ENCODE assay signal across 8 mouse cellular contexts in genomic region chr8:84912895-84913501, GRCm38 (mm10). TPM values are rescaled to one million over a fixed set of nuclear protein-coding genes. Genes with fewer than 3 reads are reported as not detected.
A peak's percentile ranks its signal among the peaks of the same experiment; 100 is the strongest.
DNase-seq lines count a peak whose midpoint lies in the region; ATAC-seq and TF ChIP-seq lines count a peak whose summit lies in the region.

No protein-coding gene starts in this region.

- peak overlapping the region; percentile 50; the same call in 1 of the 2 replicates for H3K9ac ChIP-seq in heart, embryonic 11.5 days (ENCODE audit: low read depth, low read length)
- peak overlapping the region; percentile 50 for H3K9ac ChIP-seq in liver, postnatal 0 days (replicated peaks)
- 0 out of 2 replicates have a peak overlapping the region, but pooled peaks have one; percentile 8 for H3K9ac ChIP-seq in neural tube, embryonic 12.5 days

- H3K4me1 ChIP-seq in heart, embryonic 11.5 days (ENCODE audit: control insufficient read depth, insufficient read depth, low read length) = peaks cover 9% of the 10 kb centered on the region
- peaks cover 28% of the 10 kb centered on the region for H3K4me1 ChIP-seq in liver, postnatal 0 days (ENCODE audit: insufficient read depth)
- H3K4me1 ChIP-seq in neural tube, embryonic 12.5 days = peaks cover 19% of the 10 kb centered on the region

- ATAC-seq in heart, embryonic 11.5 days (replicated peaks; ENCODE audit: insufficient number of reproducible peaks, low FRiP score, low TSS enrichment) = 0 out of 2 replicates have a peak, but pooled peaks have one; percentile 46
- peak; percentile 56 for ATAC-seq in liver, postnatal 0 days
- no peak for ATAC-seq in neural tube, embryonic 12.5 days (ENCODE audit: low FRiP score, low read depth)

- no peaks in the 10 kb centered on the region for H3K9me3 ChIP-seq in heart, embryonic 11.5 days (replicated peaks; ENCODE audit: control insufficient read depth, low read length)
- no peaks in the 10 kb centered on the region for H3K9me3 ChIP-seq in liver, postnatal 0 days (ENCODE audit: low read length)
- H3K9me3 ChIP-seq in neural tube, embryonic 12.5 days = no peaks in the 10 kb centered on the region

- peaks cover 80% of the 10 kb centered on the region for H3K27me3 ChIP-seq in heart, embryonic 11.5 days (ENCODE audit: control insufficient read depth, insufficient read depth, low read length)
- H3K27me3 ChIP-seq in liver, postnatal 0 days (ENCODE audit: insufficient read depth, low read length) = peaks cover 17% of the 10 kb centered on the region
- H3K27me3 ChIP-seq in neural tube, embryonic 12.5 days (replicated peaks) = peaks cover 87% of the 10 kb centered on the region

- TF ChIP-seq EP300 in liver, postnatal 0 days (IDR thresholded peaks at IDR 0.05; ENCODE audit: low read depth) = no peak

- TF ChIP-seq CTCF in liver, postnatal 0 days (IDR thresholded peaks at IDR 0.05; ENCODE audit: low read depth) = no peak

- no peaks in the 10 kb centered on the region for H3K36me3 ChIP-seq in heart, embryonic 11.5 days (ENCODE audit: control insufficient read depth, insufficient read depth, low read length)
- H3K36me3 ChIP-seq in liver, postnatal 0 days (replicated peaks; ENCODE audit: insufficient read depth, low read length) = peaks cover 3% of the 10 kb centered on the region; the same call in 1 of the 2 replicates
- H3K36me3 ChIP-seq in neural tube, embryonic 12.5 days = peaks cover 70% of the 10 kb centered on the region

- WGBS in heart, embryonic 11.5 days (ENCODE audit: insufficient replicate concordance) = 1% methylated on average over 55 of the region's 55 CpGs
- under 1% methylated on average over 51 of the region's 55 CpGs for WGBS in liver, postnatal 0 days (ENCODE audit: insufficient replicate concordance)
- WGBS in neural tube, embryonic 12.5 days = 2% methylated on average over 55 of the region's 55 CpGs

- H3K4me3 ChIP-seq in heart, embryonic 11.5 days (ENCODE audit: low read depth, low read length) = peak overlapping the region; percentile 49
- H3K4me3 ChIP-seq in liver, postnatal 0 days (ENCODE audit: low read depth, low read length) = peak overlapping the region; percentile 35
- H3K4me3 ChIP-seq in neural tube, embryonic 12.5 days = peak overlapping the region; percentile 25

- peak overlapping the region; percentile 95 for H3K4me2 ChIP-seq in heart, embryonic 11.5 days
- H3K4me2 ChIP-seq in liver, postnatal 0 days (ENCODE audit: low read depth, low read length) = peak overlapping the region; percentile 81
- H3K4me2 ChIP-seq in neural tube, embryonic 12.5 days (replicated peaks) = peak overlapping the region; percentile 57

- H3K27ac ChIP-seq in heart, embryonic 11.5 days (ENCODE audit: low read depth, low read length) = no peak overlapping the region
- H3K27ac ChIP-seq in liver, postnatal 0 days (ENCODE audit: low read depth) = peak overlapping the region; percentile 13; the same call in 1 of the 2 replicates
- H3K27ac ChIP-seq in neural tube, embryonic 12.5 days = no peak overlapping the region

- DNase-seq in right cerebral cortex, adult 18-20 months = peak; percentile 74
- DNase-seq in right cerebral cortex, postnatal 4 days = no peak
- peak; percentile 77 for DNase-seq in embryo, embryonic 10 days (ENCODE audit: low spot score)
- peak; percentile 79 for DNase-seq in kidney, adult 9 months
- DNase-seq in liver, postnatal 0 days = peak; percentile 84
- DNase-seq in testis, postnatal 14 days (ENCODE audit: low spot score) = peak; percentile 80

RNA-seq across cellular contexts. Expression of gene Dnase2a, which starts 4.6 kb away (rescaled TPM):
- 4.3 and 5.4 TPM in 2 replicates for polyA plus RNA-seq in heart, embryonic 11.5 days (2014; fragmentation: Nextera tagmentation; extraction: Ambion mirVana)
- polyA plus RNA-seq in liver, postnatal 0 days (2015; fragmentation: Nextera tagmentation; extraction: Ambion mirVana) = 15.4 and 16.0 TPM in 2 replicates
- polyA plus RNA-seq in neural tube, embryonic 12.5 days (2016; fragmentation: Nextera tagmentation; extraction: Ambion mirVana) = 5.2 and 6.5 TPM in 2 replicates

RNA-seq across cellular contexts. Expression of gene Klf1, which starts 11.3 kb away (rescaled TPM):
- 48.7 and 65.0 TPM in 2 replicates for polyA plus RNA-seq in heart, embryonic 11.5 days (2014; fragmentation: Nextera tagmentation; extraction: Ambion mirVana)
- polyA plus RNA-seq in liver, postnatal 0 days (2015; fragmentation: Nextera tagmentation; extraction: Ambion mirVana) = 133 and 149 TPM in 2 replicates
- polyA plus RNA-seq in neural tube, embryonic 12.5 days (2016; fragmentation: Nextera tagmentation; extraction: Ambion mirVana) = 3.4 and 4.0 TPM in 2 replicates

RNA-seq across cellular contexts. Expression of gene Gcdh, which starts 19.3 kb away (rescaled TPM):
- polyA plus RNA-seq in heart, embryonic 11.5 days (2014; fragmentation: Nextera tagmentation; extraction: Ambion mirVana) = 36.2 and 40.4 TPM in 2 replicates
- polyA plus RNA-seq in liver, postnatal 0 days (2015; fragmentation: Nextera tagmentation; extraction: Ambion mirVana) = 139 and 141 TPM in 2 replicates
- polyA plus RNA-seq in neural tube, embryonic 12.5 days (2016; fragmentation: Nextera tagmentation; extraction: Ambion mirVana) = 32.1 and 37.0 TPM in 2 replicates

RNA-seq across cellular contexts. Expression of gene Mast1, which starts 24.2 kb away (rescaled TPM):
- polyA plus RNA-seq in heart, embryonic 11.5 days (2014; fragmentation: Nextera tagmentation; extraction: Ambion mirVana) = 0.27 TPM in 1 of 2 replicates, not detected in the other
- 0.07 TPM in 1 of 2 replicates, not detected in the other for polyA plus RNA-seq in liver, postnatal 0 days (2015; fragmentation: Nextera tagmentation; extraction: Ambion mirVana)
- 43.0 and 44.9 TPM in 2 replicates for polyA plus RNA-seq in neural tube, embryonic 12.5 days (2016; fragmentation: Nextera tagmentation; extraction: Ambion mirVana)

RNA-seq across cellular contexts. Expression of gene Rtbdn, which starts 33.8 kb away (rescaled TPM):
- polyA plus RNA-seq in heart, embryonic 11.5 days (2014; fragmentation: Nextera tagmentation; extraction: Ambion mirVana) = not detected in 2 replicates
- 0.09 TPM in 1 of 2 replicates, not detected in the other for polyA plus RNA-seq in liver, postnatal 0 days (2015; fragmentation: Nextera tagmentation; extraction: Ambion mirVana)
- polyA plus RNA-seq in neural tube, embryonic 12.5 days (2016; fragmentation: Nextera tagmentation; extraction: Ambion mirVana) = 0.93 and 1.1 TPM in 2 replicates

Comparison
In these comparisons a context has a peak if more than half of its experiments do, and no peak if none do; other contexts are left out.
1. RNA of gene Klf1, which starts 11.3 kb away (polyA plus RNA-seq): 133 to 149 TPM in liver, postnatal 0 days and 48.7 to 65.0 TPM in heart, embryonic 11.5 days; 3.4 to 4.0 TPM in neural tube, embryonic 12.5 days; every median in the first group is over 10 times any median in the second.
2. Peak in every context shown above with its lines, with median percentiles within 50 percentile points of each other: H3K4me2 ChIP-seq, H3K4me3 ChIP-seq and H3K9ac ChIP-seq.